Mouse (Mus musculus) neural tube, embryonic 14.5 days (tissue): ENCODE results near the gene Mllt10. TPM values are rescaled to one million over a fixed set of nuclear protein-coding genes. Genes with fewer than 3 reads are reported as not detected.
A peak's percentile ranks its signal among the peaks of the same experiment; 100 is the strongest.

ENCODE experiments used
- ATAC-seq: fragments of 200-750 bp; cut with Nextera tagmentation; 2 replicates; pipeline ENCODE4 v1.8.0; 2017; ENCODE audit warnings: low read depth, mild to moderate bottlenecking, moderate TSS enrichment, moderate library complexity
- H3K27ac ChIP-seq: fragments of 300-500 bp; sonication (generic); 2 replicates; pipeline ENCODE4 v1.5.1; 2014; ENCODE audit warnings: low read depth, mild to moderate bottlenecking, control low read depth, low read length, moderate library complexity, mixed read lengths
- H3K27me3 ChIP-seq: fragments of 300-500 bp; sonication (generic); 2 replicates; pipeline ENCODE4 v1.6.1; 2014; ENCODE audit warnings: low read length; ENCODE audit not compliant: control insufficient read depth, insufficient read depth
- H3K36me3 ChIP-seq: fragments of 300-500 bp; sonication (generic); 2 replicates; pipeline ENCODE4 v1.6.1; 2014; ENCODE audit warnings: low read length, mixed read lengths; ENCODE audit not compliant: control insufficient read depth, insufficient read depth
- H3K4me1 ChIP-seq: fragments of 300-500 bp; sonication (generic); 2 replicates; pipeline ENCODE4 v1.6.1; 2014; ENCODE audit warnings: low read length; ENCODE audit not compliant: control insufficient read depth, insufficient read depth
- H3K4me2 ChIP-seq: fragments of 300-500 bp; sonication (generic); 2 replicates; pipeline ENCODE4 v1.6.1; 2014; ENCODE audit warnings: mild to moderate bottlenecking, low read depth, low read length, control low read depth
- H3K4me3 ChIP-seq: fragments of 300-500 bp; sonication (generic); 2 replicates; pipeline ENCODE4 v1.5.1; 2014; ENCODE audit warnings: low read depth, low read length, control low read depth, mixed read lengths
- H3K9ac ChIP-seq: fragments of 300-500 bp; sonication (generic); replicated peaks from 2 replicates; pipeline ENCODE4 v1.6.1; 2014; ENCODE audit warnings: low read depth, mild to moderate bottlenecking, control low read depth, low read length, mixed read lengths
- H3K9me3 ChIP-seq: fragments of 300-500 bp; sonication (generic); 2 replicates; pipeline ENCODE4 v1.6.1; 2016; ENCODE audit warnings: low read length; ENCODE audit not compliant: control insufficient read depth
- WGBS: fragments of 180-500 bp; shearing (Covaris S2); extraction: QIAGEN DNeasy Blood & Tissue Kit; methylation state at CpG from one replicate; pipeline ENCODE4 v1.1.7; 2014; 5-methylcytosine and 5-hydroxymethylcytosine counted together
- polyA plus RNA-seq: library from polyadenylated mRNA; unstranded; fragments of >200 nt; fragmentation: Nextera tagmentation; extraction: Ambion mirVana; gene quantifications from 2 replicates; pipeline ENCODE4 v1.2.1, GENCODE M21; 2014

Gene Mllt10
- polyA plus RNA-seq, 1 experiment from 2014 or later: 34.6 TPM

- WGBS: 98% methylated on average over 5 of the region's 5 CpGs
- ATAC-seq: no peak
- no peak overlapping the region for H3K4me3 ChIP-seq
- no peaks in the 10 kb centered on the region for H3K4me1 ChIP-seq
- no peak overlapping the region for H3K27ac ChIP-seq
- H3K9me3 ChIP-seq: no peaks in the 10 kb centered on the region
- H3K4me2 ChIP-seq: no peak overlapping the region
- H3K27me3 ChIP-seq: no peaks in the 10 kb centered on the region
- H3K36me3 ChIP-seq: no peaks in the 10 kb centered on the region
- no peak overlapping the region for H3K9ac ChIP-seq
Measured at GRCm38 (mm10) chr2:18139646-18140045, 84.6 kb downstream of the Mllt10 start.

GRCm38 (mm10) chr2:18156131-18156530 is 101.1 kb downstream of the Mllt10 start:
- Histone ChIP-seq H3K27me3 (no peaks in the 10 kb centered on the region), H3K27ac (no peak overlapping the region), H3K36me3 (peaks cover 3% of the 10 kb centered on the region), H3K4me3 (no peak overlapping the region), H3K9me3 (no peaks in the 10 kb centered on the region), H3K4me2 (no peak overlapping the region), H3K9ac (no peak overlapping the region), H3K4me1 (no peaks in the 10 kb centered on the region)
- ATAC-seq: no peak
- 90% methylated on average over 3 of the region's 3 CpGs for WGBS

GRCm38 (mm10) chr2:18159426-18159825 is 104.4 kb downstream of the Mllt10 start:
- H3K4me2 ChIP-seq: no peak overlapping the region
- no peaks in the 10 kb centered on the region for H3K4me1 ChIP-seq
- ATAC-seq: no peak
- 83% methylated on average over 3 of the region's 3 CpGs for WGBS
- no peaks in the 10 kb centered on the region for H3K9me3 ChIP-seq
- H3K9ac ChIP-seq: no peak overlapping the region
- no peak overlapping the region for H3K4me3 ChIP-seq
- no peak overlapping the region for H3K27ac ChIP-seq
- H3K27me3 ChIP-seq: no peaks in the 10 kb centered on the region
- peaks cover 13% of the 10 kb centered on the region for H3K36me3 ChIP-seq

DNA sequence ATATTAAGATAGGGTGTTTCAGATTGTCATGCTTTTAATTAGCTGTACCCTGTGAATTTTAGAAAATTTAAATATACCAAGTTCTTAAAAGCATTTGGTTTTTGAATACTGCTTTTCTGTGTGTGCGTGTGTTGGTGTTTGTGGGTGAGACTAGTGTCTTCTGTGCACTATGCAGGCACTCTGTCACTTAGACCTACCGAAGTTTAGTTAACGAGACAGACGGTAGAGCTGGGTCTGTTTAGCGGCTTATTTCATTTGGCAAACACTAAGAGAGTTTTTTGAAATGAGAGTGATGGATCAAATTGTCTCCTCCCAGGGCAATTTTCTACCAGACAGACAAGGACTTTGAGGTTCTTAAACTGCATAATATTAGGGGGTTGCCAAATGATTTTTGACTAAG is 106.0 kb downstream of the Mllt10 start:
- peaks cover 13% of the 10 kb centered on the region for H3K36me3 ChIP-seq
- WGBS: 88% methylated on average over 5 of the region's 5 CpGs
- no peaks in the 10 kb centered on the region for H3K9me3 ChIP-seq
- no peaks in the 10 kb centered on the region for H3K27me3 ChIP-seq
- H3K4me3 ChIP-seq: no peak overlapping the region
- no peak for ATAC-seq
- H3K4me2 ChIP-seq: no peak overlapping the region
- no peaks in the 10 kb centered on the region for H3K4me1 ChIP-seq
- no peak overlapping the region for H3K9ac ChIP-seq
- H3K27ac ChIP-seq: no peak overlapping the region

DNA sequence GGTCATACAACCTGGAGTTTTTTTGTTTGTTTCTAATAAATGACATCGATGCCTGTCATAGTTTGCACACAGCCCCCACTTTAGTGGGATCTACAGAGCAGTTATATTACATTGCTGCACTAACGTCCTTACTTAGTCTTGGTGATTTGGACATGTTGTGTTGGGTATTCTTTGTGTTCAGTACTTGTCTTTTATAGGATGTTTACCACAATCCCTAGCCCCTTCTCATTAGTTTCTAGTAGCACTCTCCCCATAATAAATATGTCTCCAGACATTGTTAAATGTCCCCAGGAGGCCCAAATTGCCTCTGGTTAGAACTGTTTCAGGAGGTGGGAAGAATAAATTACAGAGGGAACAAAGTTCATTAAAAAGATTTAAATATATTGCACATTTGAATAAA is 110.5 kb downstream of the Mllt10 start:
- Histone ChIP-seq H3K4me2 (no peak overlapping the region), H3K9me3 (no peaks in the 10 kb centered on the region), H3K4me1 (no peaks in the 10 kb centered on the region), H3K27me3 (no peaks in the 10 kb centered on the region), H3K36me3 (peaks cover 13% of the 10 kb centered on the region), H3K4me3 (no peak overlapping the region), H3K27ac (no peak overlapping the region), H3K9ac (no peak overlapping the region)
- ATAC-seq: peak; percentile 75; the same call in 1 of the 2 replicates
- WGBS: 37% methylated on average over 2 of the region's 2 CpGs

DNA sequence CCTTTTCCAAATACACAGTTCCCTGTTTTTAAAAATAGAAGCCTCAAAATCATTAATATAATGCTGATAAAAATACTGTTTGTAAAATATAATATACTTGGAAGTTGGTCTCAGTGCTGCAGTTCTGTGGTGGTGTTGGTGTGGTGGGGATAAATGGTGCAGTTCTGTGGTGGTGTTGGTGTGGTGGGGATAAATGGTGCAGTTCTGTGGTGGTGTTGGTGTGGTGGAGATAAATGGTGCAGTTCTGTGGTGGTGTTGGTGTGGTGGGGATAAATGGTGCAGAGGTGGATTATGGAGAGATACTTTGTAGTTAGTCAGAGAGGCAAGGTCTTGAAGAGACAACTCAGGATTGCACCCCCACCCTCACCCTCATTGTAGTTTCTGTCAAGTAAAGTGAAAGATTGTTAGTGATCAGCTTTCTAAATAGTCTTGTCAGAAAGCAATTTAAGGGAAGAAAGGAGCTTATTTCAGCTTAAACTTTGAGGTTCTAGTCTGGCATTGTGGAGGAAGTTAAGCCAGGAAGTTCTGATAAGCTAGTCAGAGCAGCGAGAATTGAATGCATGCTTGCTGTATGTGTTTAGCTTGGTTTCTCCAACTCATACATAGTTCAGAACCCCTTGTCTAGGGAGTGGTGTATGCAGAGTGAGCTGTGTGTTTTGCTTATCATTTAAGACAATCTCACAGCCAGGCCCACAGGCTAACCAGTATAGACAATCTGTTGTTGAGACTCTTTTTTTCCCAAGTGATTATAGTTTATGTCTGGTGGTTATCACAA is 114.3 kb downstream of the Mllt10 start:
- H3K4me1 ChIP-seq: no peaks in the 10 kb centered on the region
- no peak for ATAC-seq
- 0 out of 2 replicates have a peak, but pooled peaks cover 2% of the 10 kb centered on the region for H3K36me3 ChIP-seq
- no peaks in the 10 kb centered on the region for H3K9me3 ChIP-seq
- H3K27me3 ChIP-seq: no peaks in the 10 kb centered on the region
- H3K4me3 ChIP-seq: no peak overlapping the region
- H3K27ac ChIP-seq: no peak overlapping the region
- H3K9ac ChIP-seq: no peak overlapping the region
- 92% methylated on average over 1 of the region's 1 CpGs for WGBS
- no peak overlapping the region for H3K4me2 ChIP-seq

GRCm38 (mm10) chr2:18175234-18175633 is 120.2 kb downstream of the Mllt10 start:
- Histone ChIP-seq H3K27me3 (no peaks in the 10 kb centered on the region), H3K27ac (no peak overlapping the region), H3K9ac (no peak overlapping the region), H3K4me1 (no peaks in the 10 kb centered on the region), H3K4me3 (no peak overlapping the region), H3K36me3 (0 out of 2 replicates have a peak, but pooled peaks cover 2% of the 10 kb centered on the region), H3K9me3 (no peaks in the 10 kb centered on the region), H3K4me2 (no peak overlapping the region)
- no peak for ATAC-seq
- 52% methylated on average over 1 of the region's 1 CpGs for WGBS

- H3K27ac ChIP-seq: no peak overlapping the region
- 94% methylated on average over 3 of the region's 3 CpGs for WGBS
- H3K27me3 ChIP-seq: no peaks in the 10 kb centered on the region
- H3K36me3 ChIP-seq: no peaks in the 10 kb centered on the region
- no peak overlapping the region for H3K4me3 ChIP-seq
- H3K4me1 ChIP-seq: no peaks in the 10 kb centered on the region
- H3K9me3 ChIP-seq: no peaks in the 10 kb centered on the region
- H3K9ac ChIP-seq: no peak overlapping the region
- no peak for ATAC-seq
- no peak overlapping the region for H3K4me2 ChIP-seq
Measured at GRCm38 (mm10) chr2:18176235-18176634, 121.2 kb downstream of the Mllt10 start.

DNA sequence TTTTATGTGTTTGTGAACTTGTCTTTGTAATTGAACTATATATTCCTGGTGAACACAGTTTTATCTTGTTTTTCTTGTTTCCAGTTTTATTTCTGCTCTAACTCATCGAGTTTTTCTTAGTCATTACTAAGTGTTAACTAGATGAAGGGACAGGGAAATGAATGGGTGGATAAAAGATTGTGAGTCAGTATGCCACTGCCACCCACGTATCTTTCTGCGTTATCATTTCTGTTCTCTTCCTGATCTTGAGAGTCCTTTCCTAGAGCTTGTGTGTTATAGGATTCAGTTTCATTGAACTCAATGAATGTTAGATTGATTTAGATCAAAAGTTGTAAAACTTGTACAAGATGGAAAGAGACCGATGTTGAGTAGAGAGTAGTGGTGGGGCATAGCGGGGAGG is 125.3 kb downstream of the Mllt10 start:
- 95% methylated on average over 5 of the region's 5 CpGs for WGBS
- peaks cover 3% of the 10 kb centered on the region for H3K36me3 ChIP-seq
- ATAC-seq: no peak
- no peaks in the 10 kb centered on the region for H3K9me3 ChIP-seq
- H3K9ac ChIP-seq: no peak overlapping the region
- H3K4me1 ChIP-seq: no peaks in the 10 kb centered on the region
- H3K4me2 ChIP-seq: no peak overlapping the region
- H3K4me3 ChIP-seq: no peak overlapping the region
- no peaks in the 10 kb centered on the region for H3K27me3 ChIP-seq
- H3K27ac ChIP-seq: no peak overlapping the region
